Mouse (Mus musculus) gastrocnemius, postnatal 10 days (tissue): Measurements from ENCODE around the gene Klf7. TPM values are rescaled to one million over a fixed set of nuclear protein-coding genes. Genes with fewer than 3 reads are reported as not detected.

ENCODE experiments used
- DNase-seq: peaks from one replicate; pipeline ENCODE4 v3.0.0; 2021; ENCODE audit warnings: mixed read lengths
- total RNA-seq, 2 experiments: library from RNA; stranded (reverse); gene quantifications; 2 replicates each; pipeline ENCODE4 v1.2.3; 2021

Klf7 gene
- total RNA-seq, 2 experiments from 2014 or later = 13.6 to 17.3 TPM

- DNase-seq = no peak
Observed at GRCm38 (mm10) chr1:64066320-64067254, 55.5 kb downstream of the Klf7 start.

GRCm38 (mm10) chr1:64061488-64061887 is 60.6 kb downstream of the Klf7 start:
- no peak for DNase-seq

GRCm38 (mm10) chr1:64060699-64061454 is 61.2 kb downstream of the Klf7 start:
- DNase-seq = no peak

- DNase-seq = no peak
Observed at GRCm38 (mm10) chr1:64060116-64060515, 62.0 kb downstream of the Klf7 start.

GRCm38 (mm10) chr1:64056541-64056940 is 65.5 kb downstream of the Klf7 start:
- no peak for DNase-seq

GRCm38 (mm10) chr1:64055978-64056377 is 66.1 kb downstream of the Klf7 start:
- no peak for DNase-seq

GRCm38 (mm10) chr1:64055210-64055609 is 66.9 kb downstream of the Klf7 start:
- DNase-seq = no peak

- no peak for DNase-seq
Observed at GRCm38 (mm10) chr1:64052069-64052750, 69.9 kb downstream of the Klf7 start.

- DNase-seq = no peak
Observed at GRCm38 (mm10) chr1:64048567-64048966, 73.5 kb downstream of the Klf7 start.

- DNase-seq = no peak
Observed at GRCm38 (mm10) chr1:64046802-64047156, 75.3 kb downstream of the Klf7 start.

- no peak for DNase-seq
Observed at GRCm38 (mm10) chr1:64046087-64046801, 75.8 kb downstream of the Klf7 start.

- DNase-seq = no peak
Observed at GRCm38 (mm10) chr1:64044577-64044976, 77.5 kb downstream of the Klf7 start.

- no peak for DNase-seq
Observed at GRCm38 (mm10) chr1:64040831-64041383, 81.2 kb downstream of the Klf7 start.

- no peak for DNase-seq
Observed at GRCm38 (mm10) chr1:64040061-64040686, 81.9 kb downstream of the Klf7 start.

- no peak for DNase-seq
Observed at GRCm38 (mm10) chr1:64038343-64038742, 83.7 kb downstream of the Klf7 start.

GRCm38 (mm10) chr1:64037800-64038199 is 84.3 kb downstream of the Klf7 start:
- no peak for DNase-seq

- no peak for DNase-seq
Observed at GRCm38 (mm10) chr1:64036881-64037452, 85.1 kb downstream of the Klf7 start.

- no peak for DNase-seq
Observed at GRCm38 (mm10) chr1:64035804-64036203, 86.3 kb downstream of the Klf7 start.

GRCm38 (mm10) chr1:64035087-64035791 is 86.8 kb downstream of the Klf7 start:
- DNase-seq = no peak
